Mouse (Mus musculus) C2C12 (cell line): ENCODE measurements around the gene Kcnd1. TPM values are rescaled to one million over a fixed set of nuclear protein-coding genes. Genes with fewer than 3 reads are reported as not detected.

Experiments used
- H3K27me3 ChIP-seq: one replicate; pipeline ENCODE4 v1.6.1; 2011; ENCODE audit not compliant: control insufficient read depth, insufficient read depth, insufficient read length
- H3K36me3 ChIP-seq: one replicate; pipeline ENCODE4 v1.6.1; 2011; ENCODE audit not compliant: control insufficient read depth, insufficient read depth
- H3K4me3 ChIP-seq: one replicate; pipeline ENCODE4 v1.5.1; 2011; ENCODE audit warnings: mild to moderate bottlenecking, control low read depth; ENCODE audit not compliant: poor library complexity, insufficient read depth, severe bottlenecking
- H3K79me2 ChIP-seq: one replicate; pipeline ENCODE4 v1.6.1; 2011; ENCODE audit not compliant: control insufficient read depth, insufficient read depth
- H3K79me3 ChIP-seq: one replicate; pipeline ENCODE4 v1.6.1; 2011; ENCODE audit warnings: low read depth, control low read depth
- H3ac ChIP-seq: one replicate; pipeline ENCODE3; 2011; ENCODE audit warnings: low read depth; ENCODE audit not compliant: control insufficient read depth, insufficient read length
- CEBPB ChIP-seq: IDR thresholded peaks from one replicate; pipeline ENCODE4 v1.6.1; 2011; ENCODE audit warnings: low read depth, mild to moderate bottlenecking, control low read depth, moderate library complexity
- CTCF ChIP-seq: IDR thresholded peaks from one replicate; pipeline ENCODE4 v1.5.1; 2011; ENCODE audit not compliant: control insufficient read depth, insufficient read depth, insufficient read length
- FOSL1 ChIP-seq: IDR thresholded peaks from one replicate; pipeline ENCODE4 v1.8.0; 2011; ENCODE audit warnings: mild to moderate bottlenecking, low read length; ENCODE audit not compliant: poor library complexity, insufficient read depth, severe bottlenecking
- MAX ChIP-seq: IDR thresholded peaks from one replicate; pipeline ENCODE4 v1.6.1; 2011; ENCODE audit warnings: mild to moderate bottlenecking, control low read depth
- MYOD1 ChIP-seq: IDR thresholded peaks from one replicate; pipeline ENCODE4 v1.6.1; 2011; ENCODE audit warnings: low read depth; ENCODE audit not compliant: control insufficient read depth, insufficient read length
- MYOG ChIP-seq: IDR thresholded peaks from one replicate; pipeline ENCODE4 v1.6.1; 2011; ENCODE audit not compliant: control insufficient read depth, insufficient read length; ENCODE audit errors: extremely low read depth
- USF1 ChIP-seq: IDR thresholded peaks from one replicate; pipeline ENCODE4 v1.6.1; 2011; ENCODE audit warnings: low read depth, mild to moderate bottlenecking, control low read depth, moderate library complexity
- long read RNA-seq, 2 experiments: library from polyadenylated mRNA; unstranded; transcript quantifications; one replicate each; pipeline ENCODE4 v2.0.0; 2019 to 2020
- polyA plus RNA-seq: library from polyadenylated mRNA; unstranded; fragments of >200 nt; fragmentation: generic; extraction: Trizol; gene quantifications from one replicate; pipeline ENCODE4 v1.2.1, GENCODE M21; 2012; ENCODE audit warnings: missing spikeins

The Kcnd1 gene
- 0.11 TPM for polyA plus RNA-seq
- long read RNA-seq, experiment 1, partial matches to known transcripts, result 0 of 1 reads
- long read RNA-seq, experiment 1, other reads (novel, unspliced or antisense), result 1 of 1 reads
- long read RNA-seq, experiment 2, full-length matches to known transcripts, result 1 of 2 reads
- long read RNA-seq, experiment 2, partial matches to known transcripts, result 1 of 2 reads
- long read RNA-seq, experiment 2, other reads (novel, unspliced or antisense), result 0 of 2 reads

DNA sequence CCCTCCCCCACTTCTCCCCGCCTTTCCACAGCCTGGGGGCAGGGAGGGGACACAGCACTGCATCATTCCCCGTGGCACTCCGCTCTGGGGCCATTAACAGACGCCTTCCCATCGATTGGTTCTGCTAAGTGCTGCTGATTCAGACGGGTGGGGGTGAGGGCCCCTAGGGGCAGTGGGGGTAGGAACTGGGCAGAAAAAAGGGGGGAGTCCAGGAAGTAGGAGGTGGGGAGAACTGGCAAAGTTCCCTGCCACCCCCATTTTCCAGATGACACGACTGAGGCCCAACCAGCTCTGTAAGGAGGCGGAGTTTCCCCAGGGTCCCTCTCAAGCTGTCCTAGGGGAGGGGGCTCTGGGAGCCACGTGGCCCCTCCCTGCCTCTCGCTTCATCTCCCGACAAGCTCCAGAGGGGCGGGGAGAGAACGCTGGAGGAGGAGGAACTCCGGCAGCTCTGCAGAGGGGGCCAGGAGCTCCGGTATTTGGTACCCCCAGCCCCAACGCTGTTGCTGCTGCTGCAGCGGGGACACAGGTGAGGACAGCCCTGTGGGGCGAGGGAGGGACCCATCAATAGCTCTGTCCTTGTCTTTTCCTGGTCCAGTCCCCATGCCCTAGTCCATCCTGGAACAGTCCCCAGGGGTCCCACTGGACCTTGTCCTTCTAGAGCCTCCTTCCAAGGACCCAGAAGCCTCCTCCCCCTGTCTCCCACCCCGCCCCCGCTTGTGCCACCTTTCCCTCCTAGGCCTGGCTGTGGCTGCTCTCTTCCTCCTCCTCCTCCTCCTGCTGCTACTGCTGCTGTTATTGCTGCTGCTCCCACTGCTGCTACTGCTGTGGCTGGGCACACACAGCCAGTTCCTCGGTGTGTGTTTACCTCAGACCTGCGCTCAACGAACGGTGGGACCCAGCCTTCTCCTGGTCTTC is at the start of gene Kcnd1:
Kcnd1 (plus strand) TSS at position 425 of the 915 bp plus-strand sequence.
- no peak within 1 kb of the TSS for H3K4me3 ChIP-seq
- peaks cover 3% of the 10 kb centered on the region for H3K27me3 ChIP-seq

GRCm38 (mm10) chrX:7772766-7773165 is 49.3 kb upstream of the Kcnd1 start:
- H3K36me3 ChIP-seq, result peaks cover 31% of the 10 kb centered on the region
- H3K79me3 ChIP-seq, result no peaks in the 10 kb centered on the region
- no peak overlapping the region for H3K4me3 ChIP-seq
- H3K27me3 ChIP-seq, result no peaks in the 10 kb centered on the region
- TF ChIP-seq CEBPB, result no peak
- no peak for TF ChIP-seq MYOD1
- no peak for TF ChIP-seq FOSL1
- no peak for TF ChIP-seq USF1
- TF ChIP-seq CTCF, result no peak
- TF ChIP-seq MYOG, result no peak
- TF ChIP-seq MAX, result no peak
- no peaks in the 10 kb centered on the region for H3K79me2 ChIP-seq
- no peak overlapping the region for H3ac ChIP-seq

More for the DNA sequence above, at the start of gene Kcnd1:
- TF ChIP-seq USF1, result no peak
- no peak for TF ChIP-seq FOSL1
- no peak for TF ChIP-seq MYOD1
- no peak for TF ChIP-seq MAX
- TF ChIP-seq MYOG, result no peak
- no peak for TF ChIP-seq CEBPB
- TF ChIP-seq CTCF, result no peak
- Histone ChIP-seq H3K79me3 (no peaks in the 10 kb centered on the region), H3K79me2 (no peaks in the 10 kb centered on the region), H3K36me3 (peaks cover 8% of the 10 kb centered on the region), H3ac (no peak within 1 kb of the TSS)

- Histone ChIP-seq H3K27me3 (no peaks in the 10 kb centered on the region), H3K36me3 (peaks cover 14% of the 10 kb centered on the region), H3ac (no peak overlapping the region), H3K4me3 (no peak overlapping the region), H3K79me3 (no peaks in the 10 kb centered on the region), H3K79me2 (no peaks in the 10 kb centered on the region)
- TF ChIP-seq CTCF (no peak), CEBPB (no peak), MYOG (no peak), MAX (no peak), USF1 (no peak), MYOD1 (no peak)
Observed at GRCm38 (mm10) chrX:7775501-7776205, 46.4 kb upstream of the Kcnd1 start.

- Histone ChIP-seq H3K79me2 (no peaks in the 10 kb centered on the region), H3K79me3 (no peaks in the 10 kb centered on the region), H3K4me3 (no peak overlapping the region), H3ac (no peak overlapping the region), H3K36me3 (peaks cover 14% of the 10 kb centered on the region), H3K27me3 (no peaks in the 10 kb centered on the region)
- TF ChIP-seq CEBPB, result no peak
- no peak for TF ChIP-seq MAX
- TF ChIP-seq USF1, result no peak
- TF ChIP-seq CTCF, result peak; percentile 21
- TF ChIP-seq MYOG, result no peak
- no peak for TF ChIP-seq FOSL1
- no peak for TF ChIP-seq MYOD1
Observed at GRCm38 (mm10) chrX:7776329-7777082, 45.6 kb upstream of the Kcnd1 start.
